Mouse (Mus musculus) spleen, postnatal 14 days (tissue): ENCODE measurements around the gene Rassf4.
"Not testable (repeated sequence)": the region's sequence is repeated elsewhere in the genome, so short reads cannot be mapped to it uniquely, and the experiment has no call there.

ENCODE experiments used
- DNase-seq, 2 experiments: peaks; one replicate each; pipeline ENCODE4 v3.0.0; 2021 to 2022; ENCODE audit warnings: low spot score in 2 of 2

The Rassf4 gene

DNA sequence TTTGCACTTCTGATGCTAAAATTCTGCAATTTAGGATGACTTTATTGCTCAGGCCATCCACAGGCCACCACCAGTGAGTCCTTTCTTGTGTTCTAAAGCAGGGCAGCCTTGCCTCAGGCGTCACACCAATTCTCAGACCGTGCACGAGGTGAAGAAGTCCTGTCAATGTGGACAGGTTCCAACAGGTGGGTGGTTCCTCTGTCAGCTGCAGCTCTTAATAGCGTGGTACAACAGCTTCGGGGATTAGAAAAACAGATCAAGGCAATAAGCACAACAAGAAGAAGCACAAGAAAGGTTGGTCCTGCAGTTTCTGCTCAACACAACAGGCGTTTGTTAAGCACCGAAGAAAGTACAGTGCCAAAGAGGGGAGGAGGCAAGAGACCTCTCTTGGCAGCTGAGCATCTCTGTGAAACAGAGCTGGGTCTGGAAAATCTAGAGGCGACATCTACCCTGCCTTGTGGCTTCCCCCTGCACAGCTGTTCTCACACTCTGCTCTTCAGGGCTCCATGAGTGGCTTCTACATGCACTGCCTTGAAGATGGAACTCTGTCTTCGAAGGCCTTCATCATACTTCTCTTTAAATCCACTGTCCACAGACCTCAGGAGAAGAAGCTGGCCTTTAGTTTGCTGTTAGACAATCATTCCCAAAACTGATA lies 37.0 kb downstream of the Rassf4 start:
- no peak for DNase-seq

DNA sequence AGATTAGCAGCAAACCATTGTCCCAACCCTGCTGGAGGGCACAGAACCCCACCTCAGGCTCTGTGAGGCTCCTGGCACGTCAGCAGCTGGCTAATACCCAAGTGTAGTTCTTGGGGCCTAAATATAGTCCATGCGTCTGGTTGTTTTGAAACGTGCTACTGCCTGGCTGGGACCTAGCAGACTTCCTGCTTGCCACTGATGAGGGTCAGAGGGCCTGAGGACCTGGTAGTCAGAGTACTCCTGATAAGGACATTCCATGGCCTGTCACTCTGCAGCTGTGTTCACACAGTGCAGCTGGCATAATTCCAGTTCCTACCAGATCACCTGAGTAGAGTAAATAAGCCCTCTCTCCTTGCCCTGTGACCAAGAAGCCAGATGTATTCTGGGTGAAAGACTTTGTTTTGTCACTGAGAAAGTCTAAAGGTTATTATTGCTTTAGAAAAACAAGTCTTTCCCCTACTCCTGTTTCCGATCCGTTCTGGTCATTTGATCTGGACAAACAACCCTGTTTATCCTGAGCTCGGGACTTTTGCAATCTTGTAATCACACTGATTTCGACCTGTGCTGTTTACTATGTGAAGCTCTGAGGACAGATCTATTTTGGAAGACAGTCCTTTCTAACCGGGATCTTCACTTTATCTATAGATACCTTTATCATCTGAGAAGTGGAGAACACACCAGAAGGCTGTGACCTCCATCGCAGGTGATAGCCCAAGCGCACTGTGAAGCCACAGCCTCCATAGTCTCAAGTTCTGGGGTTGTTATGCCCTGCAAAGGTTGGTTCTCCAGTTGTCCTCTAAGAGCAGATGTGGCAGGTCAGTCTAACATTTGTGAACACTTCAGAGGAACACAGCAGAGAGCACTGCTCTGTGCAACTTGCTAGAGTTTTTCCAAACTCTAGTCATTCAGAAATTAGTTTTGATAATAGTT lies 38.2 kb downstream of the Rassf4 start:
- DNase-seq: no peak

DNA sequence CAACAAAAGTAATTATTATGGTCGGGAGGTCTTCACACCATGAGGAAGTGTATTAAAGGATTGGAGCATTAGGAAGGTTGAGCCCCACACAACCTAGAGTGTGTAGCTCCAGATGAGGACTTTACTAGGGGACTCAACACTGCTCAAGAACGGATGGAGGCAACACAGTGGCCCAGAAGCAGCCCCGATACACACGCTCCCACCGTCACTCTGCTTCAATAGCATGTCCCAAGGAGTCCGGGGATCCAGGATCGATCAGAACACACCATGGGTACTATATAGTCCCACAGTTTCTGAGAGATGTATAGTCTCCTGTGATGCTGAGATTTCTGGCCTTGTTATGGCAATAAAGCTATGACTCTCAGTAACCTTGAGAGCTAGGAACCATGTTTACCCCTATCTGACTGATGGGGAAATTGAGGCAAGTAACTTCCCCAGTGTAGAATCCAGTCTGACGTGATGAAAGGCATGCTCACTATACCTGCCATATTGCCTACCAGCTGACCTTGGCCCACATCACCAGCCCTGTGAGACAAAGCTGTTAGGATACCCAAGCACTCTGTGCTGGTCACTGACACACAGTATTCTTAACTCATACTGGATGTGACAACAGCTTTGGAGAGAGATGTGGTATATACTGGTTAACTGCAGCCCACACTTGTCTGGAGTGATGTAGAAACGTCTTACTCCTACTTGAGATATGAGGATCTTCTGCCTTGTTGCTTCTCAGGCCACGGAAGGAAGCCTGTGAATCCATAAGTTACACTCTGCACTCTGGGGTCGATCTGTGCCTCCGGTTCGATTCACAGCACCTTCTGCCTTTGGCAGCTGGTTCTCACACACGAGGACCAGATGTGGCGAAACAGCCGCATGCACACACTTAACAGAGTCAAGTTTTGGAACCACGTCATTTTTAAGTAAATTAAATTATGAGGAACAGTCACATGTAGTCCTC lies 39.7 kb downstream of the Rassf4 start:
- DNase-seq: no peak

DNA sequence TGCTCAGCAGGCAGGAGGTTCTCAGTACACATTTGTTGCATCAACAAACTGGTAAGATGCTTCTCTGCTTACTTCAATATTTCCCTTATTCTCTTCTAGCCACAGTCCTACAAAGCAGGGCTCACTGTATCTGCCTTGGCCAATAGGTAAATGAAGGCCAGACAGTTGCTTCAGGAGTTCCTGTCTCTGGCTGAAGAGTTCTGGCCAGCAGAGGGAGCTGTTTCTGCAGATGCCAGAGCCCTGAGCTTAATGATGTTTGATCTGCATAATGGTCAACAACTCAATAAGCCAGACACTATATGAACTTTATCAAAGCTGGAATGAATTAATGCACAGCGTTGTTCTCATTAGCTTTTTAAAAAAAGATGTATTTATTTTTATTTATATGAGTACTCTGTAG lies 41.6 kb downstream of the Rassf4 start:
- DNase-seq: peak in 1 of 2 experiments; percentile 69

DNA sequence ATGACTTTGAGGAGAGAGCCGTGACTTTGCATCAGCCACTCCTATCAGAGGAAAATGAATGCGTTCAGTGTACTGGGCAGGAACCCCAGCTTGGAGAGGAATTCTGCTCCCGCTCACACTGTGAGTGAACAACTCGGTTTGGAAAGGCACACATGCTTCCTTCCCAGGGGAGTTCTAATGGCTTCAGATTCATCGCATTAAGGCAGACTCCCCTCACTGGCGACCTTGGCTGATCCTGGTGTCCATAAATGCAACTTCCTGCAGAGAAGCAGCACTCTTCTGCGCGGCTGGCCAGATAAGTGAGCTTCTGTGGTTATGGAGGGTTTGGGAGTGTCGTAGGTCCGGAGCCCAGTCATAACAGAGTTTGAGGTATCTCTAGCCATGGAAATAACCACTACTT lies 44.0 kb downstream of the Rassf4 start:
- DNase-seq: no peak

GRCm38 (mm10) chr6:116628539-116629171 lies 45.1 kb downstream of the Rassf4 start, which contains the start of gene Zfp422:
TSS of gene Zfp422 (minus strand) at chr6:116628999.
- DNase-seq: peak in 1 of 2 experiments; percentile 45

DNA sequence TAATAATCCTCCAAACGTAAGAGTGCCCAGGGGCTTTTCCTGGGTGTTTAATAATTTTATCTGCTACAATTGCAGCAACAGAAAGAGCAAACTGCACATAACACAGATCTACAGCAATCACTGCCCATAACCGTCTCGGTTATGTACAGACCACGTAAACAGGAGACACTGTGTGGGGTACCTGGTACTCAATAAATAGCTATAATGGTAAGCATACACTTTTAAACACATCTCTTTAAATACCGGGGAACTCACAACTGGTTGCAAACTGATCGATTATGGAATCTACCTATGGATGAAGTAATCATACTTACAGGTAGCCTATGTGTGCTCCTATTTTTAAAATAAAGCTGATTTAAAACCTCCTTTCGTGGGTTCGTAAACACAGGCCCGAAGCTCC lies 45.7 kb downstream of the Rassf4 start:
- DNase-seq: no peak

GRCm38 (mm10) chr6:116626417-116626816 lies 47.3 kb downstream of the Rassf4 start:
- DNase-seq: not testable (repeated sequence)

DNA sequence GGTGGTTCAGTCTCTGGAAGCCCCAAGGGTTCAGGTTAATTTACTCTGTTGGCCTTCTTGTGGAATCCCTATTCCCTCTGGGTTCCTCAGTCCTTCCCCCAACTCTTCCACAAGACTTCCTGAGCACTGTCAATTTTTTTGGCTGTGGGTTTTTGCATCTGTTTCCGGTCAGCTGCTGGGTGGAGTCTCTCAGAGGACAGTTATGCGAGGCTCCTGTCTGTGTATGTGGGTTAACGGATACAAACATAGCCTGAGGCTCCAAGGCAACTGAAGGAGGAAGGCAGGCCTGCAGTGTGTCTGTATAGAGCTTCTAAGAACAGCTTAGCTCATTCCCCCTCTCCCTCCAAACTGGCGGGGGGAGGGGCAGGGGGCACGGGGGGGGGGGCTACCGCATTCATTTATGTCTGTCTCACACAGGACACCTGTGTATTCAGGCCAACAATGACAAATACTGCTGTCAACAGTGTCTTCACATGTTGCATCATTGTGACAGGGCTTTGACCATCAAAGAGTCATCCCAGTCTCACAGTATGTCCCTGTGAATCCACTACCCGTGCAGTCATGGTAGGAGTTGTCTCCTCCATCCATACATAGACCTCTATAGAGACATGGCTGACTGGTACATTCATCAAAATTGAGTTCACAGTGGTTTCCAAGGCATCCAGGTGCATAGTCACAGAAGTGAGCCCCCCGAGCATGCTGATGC lies 52.3 kb downstream of the Rassf4 start:
- DNase-seq: no peak

- DNase-seq: no peak
Measured at GRCm38 (mm10) chr6:116618073-116618472, 55.7 kb downstream of the Rassf4 start.

DNA sequence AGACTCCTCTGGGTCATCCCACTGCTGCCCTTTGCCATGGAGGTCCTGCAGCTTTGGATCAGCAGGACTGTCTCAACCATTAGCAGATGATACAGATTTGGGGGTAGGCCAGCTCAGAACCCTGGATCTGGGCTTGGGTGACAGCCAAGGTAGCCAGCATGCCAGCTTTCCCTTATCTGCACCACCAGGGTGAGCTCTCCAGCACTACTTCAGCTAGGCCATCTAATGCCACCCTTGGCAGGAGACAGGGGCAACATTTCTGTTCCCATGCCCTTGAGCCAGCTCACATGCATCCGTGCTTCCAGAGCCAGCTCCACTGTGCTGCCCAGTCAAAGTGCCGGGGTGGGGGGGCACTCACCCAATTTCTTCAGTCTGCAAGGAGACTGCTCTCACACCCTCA lies 58.0 kb downstream of the Rassf4 start:
- DNase-seq: no peak

DNA sequence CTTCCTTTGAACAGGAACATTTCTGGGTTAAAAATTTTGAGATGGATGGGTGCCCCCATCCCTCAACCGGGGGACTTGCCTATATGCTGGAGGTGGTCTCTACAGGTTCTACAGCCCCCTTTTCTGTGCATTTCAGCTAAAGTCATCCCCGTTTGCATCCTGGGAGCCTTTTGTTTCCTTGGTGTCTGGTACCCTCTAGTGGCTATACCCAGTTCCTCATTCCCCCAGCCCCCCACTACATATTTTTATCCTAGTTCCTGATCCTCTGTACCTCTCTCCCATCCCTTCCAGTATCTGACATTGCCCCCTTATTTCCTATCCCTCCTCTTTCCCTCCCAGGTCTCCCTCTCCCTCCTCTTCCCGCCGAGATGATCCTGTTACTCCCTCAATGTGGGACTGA lies 66.5 kb downstream of the Rassf4 start:
- no peak for DNase-seq

DNA sequence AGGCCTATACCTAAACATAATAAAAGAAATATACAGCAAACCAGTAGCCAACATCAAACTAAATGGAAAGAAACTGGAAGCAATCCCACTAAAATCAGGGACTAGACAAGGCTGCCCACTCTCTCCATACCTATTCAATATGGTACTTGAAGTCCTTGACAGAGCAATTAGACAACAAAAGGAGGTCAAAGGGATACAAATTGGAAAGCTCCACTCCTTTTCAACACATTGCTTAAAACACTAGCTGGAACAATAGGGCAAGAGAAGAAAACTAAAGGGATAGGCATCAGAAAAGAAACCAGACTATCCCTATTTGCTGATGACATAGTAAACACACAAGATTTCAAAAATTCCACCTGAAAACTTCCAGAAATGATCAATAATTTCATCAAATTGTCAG lies 72.8 kb downstream of the Rassf4 start:
- not testable (repeated sequence) for DNase-seq

DNA sequence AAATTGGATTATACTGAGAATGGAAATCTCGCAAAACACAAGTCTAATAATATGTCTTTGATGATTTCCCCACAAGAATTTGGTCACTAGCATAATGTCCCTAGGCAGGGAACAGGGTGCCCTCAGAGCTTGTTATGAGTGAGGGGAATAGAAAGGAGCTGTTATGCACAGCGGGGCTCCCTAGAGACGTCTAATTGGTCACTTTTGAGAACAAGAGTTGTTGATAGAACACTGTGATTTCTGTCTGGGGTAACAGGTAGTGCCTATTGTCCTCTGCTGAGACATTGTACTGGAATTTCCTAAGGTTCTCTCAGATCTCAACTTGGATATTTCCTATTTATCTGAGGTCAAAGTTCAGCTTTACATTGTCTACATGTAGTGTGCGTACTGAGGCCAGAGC lies 89.7 kb downstream of the Rassf4 start, which contains the start of gene Olfr215:
Gene Olfr215, minus strand, starts transcription at position 101 of the 400 bp plus-strand sequence.
- DNase-seq: no peak
